Mouse (Mus musculus) ES-CJ7 (cell line): ENCODE results near the gene Rnf223.
A peak's percentile ranks its signal among the peaks of the same experiment; 100 is the strongest.
"Not testable (repeated sequence)": the region's sequence is repeated elsewhere in the genome, so short reads cannot be mapped to it uniquely, and the experiment has no call there.

Source experiments
- DNase-seq: peaks from one replicate; pipeline ENCODE4 v3.0.0; 2011; ENCODE audit warnings: low read depth, low spot score

Rnf223 gene

DNA sequence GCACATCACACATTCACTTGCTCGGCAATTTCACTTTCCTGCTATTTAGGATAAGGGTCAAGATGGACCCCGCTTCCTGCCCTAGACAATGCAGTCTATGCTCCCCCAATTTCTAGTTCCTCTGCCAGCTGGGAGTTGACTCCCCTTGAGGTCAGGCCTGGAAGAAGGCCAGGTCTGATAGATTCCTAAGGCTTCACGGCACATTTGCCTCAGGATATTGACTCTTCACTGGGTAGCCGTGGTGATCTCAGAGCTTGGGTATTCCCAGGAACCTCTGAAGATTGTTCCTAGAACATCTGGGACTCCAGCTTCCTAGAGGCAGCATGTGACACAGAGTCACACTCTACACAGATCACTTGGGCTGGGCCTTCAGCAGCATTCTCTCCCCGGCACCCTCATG, 1.6 kb upstream of the Rnf223 start:
- no peak for DNase-seq

- DNase-seq, result no peak
Observed at GRCm38 (mm10) chr4:156130940-156131339, 627 bp downstream of the Rnf223 start.

DNA sequence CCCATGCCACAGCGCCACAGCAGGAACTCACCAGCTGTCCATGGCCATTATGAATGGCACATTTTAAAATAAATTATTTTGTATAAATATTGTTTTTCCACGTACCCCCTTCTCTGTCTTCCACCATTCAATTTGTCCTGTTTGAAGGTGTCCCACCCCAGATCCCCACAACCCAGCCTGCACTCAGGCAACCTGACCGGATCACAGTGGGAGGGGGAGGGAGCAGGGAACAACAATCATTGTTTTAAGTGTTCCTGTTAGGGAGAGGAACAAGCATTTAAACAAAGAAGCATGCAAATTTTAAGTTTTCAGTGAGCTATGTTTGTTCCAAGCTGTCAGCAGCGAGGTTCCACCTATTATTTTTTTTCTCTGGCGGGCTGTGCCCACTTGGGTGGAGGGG, 3.0 kb downstream of the Rnf223 start:
- DNase-seq, result no peak

DNA sequence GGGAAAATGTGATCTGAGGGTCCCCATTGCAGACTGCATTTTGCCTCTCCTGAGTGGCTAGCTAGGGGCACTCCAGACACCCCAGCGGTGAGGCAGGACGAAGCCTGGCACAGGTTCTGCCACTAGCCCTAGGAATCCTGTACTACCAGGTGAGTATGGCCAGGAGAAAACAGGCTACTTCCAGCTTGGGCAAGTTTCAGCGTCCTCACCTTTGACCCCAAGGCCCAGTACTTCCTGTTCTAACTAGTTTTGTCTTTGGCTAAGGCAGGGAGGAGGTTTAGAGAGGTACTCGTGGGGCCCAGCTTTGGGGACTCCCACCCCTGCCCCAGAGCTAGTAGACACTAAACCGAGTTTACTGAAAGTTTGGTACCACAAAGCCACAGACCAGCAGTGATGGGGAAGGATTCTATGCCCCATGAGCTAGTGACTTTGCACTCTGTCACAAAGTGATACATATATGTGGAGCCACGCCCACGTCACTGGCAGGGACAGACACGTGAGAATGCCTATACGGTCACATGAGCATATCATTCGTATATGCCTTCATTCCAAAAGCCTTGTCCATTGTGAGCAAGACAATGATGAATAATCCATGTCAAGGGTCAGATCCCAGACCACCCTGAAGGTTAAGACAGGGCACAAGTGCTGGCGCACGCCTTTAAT, 3.8 kb downstream of the Rnf223 start:
- peak; percentile 71 for DNase-seq

DNA sequence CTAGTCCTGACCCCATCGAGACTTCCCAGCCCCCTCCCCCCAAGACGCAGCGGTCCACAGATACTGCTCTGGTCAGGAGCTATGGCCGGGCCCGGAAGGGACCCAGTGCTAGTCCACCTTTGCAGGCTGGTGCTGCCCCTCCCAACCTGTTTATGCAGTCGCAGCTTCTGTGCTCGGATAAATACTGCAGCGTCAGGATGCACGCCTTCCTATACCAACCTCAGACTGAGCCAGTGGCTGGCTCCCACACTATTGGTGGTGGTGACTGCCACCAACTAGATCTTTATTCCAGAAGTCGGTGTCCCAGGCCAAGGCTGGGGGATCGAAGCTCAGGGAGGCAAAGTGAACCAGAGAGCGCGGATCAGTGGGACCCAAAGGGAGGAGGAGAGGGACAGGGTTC, 4.8 kb downstream of the Rnf223 start:
- DNase-seq, result no peak

DNA sequence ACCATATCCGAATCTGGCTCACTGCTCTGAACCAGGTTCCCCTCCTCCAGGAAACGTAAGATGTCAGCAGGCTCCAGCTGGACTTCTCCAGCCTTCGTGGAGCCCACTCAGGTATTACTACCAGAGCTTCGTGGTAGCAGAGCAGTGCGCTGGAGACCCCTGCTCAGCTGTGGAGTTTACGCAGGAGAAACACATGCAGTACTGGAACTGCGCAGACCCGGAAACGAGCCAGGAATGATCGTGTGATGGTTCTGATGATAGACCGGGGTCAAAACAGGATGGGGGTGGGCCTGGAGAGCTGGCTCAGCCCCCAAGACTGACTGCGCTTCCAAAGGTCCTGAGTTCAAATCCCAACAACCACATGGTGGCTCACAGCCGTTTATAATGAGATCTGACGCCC, 5.5 kb downstream of the Rnf223 start:
- DNase-seq, result no peak

DNA sequence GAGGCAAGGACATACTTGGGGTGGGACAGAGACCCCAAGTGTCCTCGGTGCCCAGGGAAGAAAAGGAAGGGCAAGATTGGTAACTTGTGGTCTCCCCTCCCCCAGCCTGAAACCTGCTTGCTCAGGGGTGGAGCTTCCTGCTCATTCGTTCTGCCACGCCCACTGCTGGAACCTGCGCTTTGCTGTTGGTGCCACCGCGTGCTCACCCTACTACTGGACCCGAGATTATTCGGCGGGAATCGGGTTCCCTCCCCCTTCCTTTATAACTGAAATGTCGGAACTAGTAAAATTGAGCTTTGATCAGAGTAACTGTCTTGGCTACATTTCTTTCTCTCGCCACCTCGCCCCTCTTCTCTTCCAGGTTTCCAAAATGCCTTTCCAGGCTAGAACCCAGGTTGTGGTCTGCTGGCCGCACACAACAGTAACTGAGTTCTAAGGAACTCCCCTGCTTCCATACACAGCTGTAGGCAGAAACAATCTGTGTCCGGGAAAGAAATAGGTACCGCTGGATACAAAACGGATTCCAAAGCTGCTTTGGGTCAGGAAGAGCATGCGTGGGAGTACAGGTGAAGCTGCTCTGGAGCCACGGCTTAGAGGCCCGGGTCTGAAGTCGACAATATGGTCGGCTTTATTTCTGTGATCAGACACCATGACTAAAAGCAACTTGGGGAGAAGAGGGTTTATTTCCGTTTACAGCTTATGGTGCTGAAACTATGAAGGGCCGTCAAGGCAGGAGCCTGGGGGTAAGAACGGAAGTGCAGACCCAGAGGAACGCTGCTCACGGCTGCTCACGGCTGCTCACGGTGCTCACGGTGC, 6.2 kb downstream of the Rnf223 start:
- no peak for DNase-seq

DNA sequence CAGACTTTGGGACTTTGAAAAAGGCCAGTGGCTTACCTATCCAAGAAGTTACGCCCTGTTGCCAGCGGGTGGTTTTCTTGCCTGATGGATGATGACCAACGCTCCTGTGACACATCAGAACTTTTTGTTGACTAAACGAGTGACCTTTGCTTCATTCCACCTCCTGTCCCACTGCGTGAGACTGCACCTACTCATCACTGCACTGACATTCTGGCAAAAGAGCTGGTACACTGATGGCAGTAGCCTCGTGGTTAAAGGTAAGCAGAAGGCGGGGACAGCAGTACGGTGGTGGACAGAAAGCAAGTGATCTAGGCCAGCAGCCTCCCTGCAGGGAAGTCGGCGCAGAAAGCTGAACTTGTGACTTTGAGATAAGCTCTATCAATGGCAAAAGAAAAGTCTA, 20.6 kb downstream of the Rnf223 start:
- not testable (repeated sequence) for DNase-seq

DNA sequence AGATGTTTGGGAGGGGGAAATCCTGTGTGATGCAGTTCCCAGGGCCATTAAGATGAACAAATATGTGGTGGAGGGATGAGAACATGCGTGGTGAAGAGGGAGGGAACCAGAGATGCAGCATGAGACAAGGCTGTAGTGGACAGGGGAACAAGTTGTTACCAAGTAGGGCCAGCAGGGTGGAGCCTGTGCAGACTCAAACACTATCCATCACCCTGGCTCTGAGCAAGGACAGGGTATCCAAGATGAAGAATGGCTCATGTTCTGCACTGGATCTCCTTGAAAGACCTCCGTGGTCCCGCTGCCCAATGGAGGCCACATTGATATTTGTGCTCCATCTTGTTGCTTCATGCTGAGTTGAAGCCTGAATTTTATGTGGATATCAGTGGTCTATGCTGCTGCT, 24.5 kb downstream of the Rnf223 start:
- no peak for DNase-seq

DNA sequence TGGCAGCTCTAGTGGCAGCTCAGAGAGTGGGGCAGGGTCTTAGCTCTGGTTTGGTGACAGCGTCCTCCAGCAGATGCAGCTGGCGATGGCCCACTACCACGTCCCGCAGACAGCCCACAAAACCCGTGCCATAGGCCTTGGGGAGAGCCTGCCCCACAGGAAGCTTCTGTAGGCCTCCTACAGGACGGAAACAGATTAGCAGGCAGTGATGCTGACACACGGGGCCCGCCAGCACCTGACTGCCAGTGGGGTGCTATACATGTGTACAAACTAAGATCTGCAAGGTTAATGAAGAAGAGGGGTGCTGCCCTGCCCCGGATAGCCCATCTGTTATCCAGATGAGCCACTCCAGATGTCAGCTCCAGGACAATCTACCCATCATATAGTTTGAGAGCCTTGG, 36.2 kb downstream of the Rnf223 start:
- peak; percentile 44 for DNase-seq

GRCm38 (mm10) chr4:156168611-156169010, 38.3 kb downstream of the Rnf223 start:
- no peak for DNase-seq

GRCm38 (mm10) chr4:156169129-156169528, 38.8 kb downstream of the Rnf223 start:
- DNase-seq, result no peak

DNA sequence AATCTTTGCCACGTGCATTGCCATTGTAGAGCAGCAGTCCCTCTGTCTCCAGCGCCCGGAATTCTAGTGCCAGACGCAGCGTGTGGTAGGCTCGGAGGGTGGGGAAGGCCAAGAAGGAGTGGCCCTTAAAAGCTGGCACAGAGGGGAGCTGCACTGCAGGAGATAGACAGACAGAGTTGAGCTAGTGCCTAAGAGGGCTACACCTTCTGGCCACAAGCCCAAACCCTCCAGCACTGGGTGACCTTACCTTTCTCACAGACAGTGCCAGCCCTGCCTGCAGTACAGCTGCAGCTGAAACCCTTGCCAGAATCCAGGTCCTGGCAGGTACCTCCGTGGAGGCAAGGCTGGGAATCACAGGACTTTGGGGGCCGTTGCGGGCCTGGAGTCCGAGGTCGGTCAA, 41.5 kb downstream of the Rnf223 start:
- no peak for DNase-seq

- peak; percentile 37 for DNase-seq
Observed at GRCm38 (mm10) chr4:156177630-156178029, 47.3 kb downstream of the Rnf223 start.
